Mouse (Mus musculus) kidney, postnatal 14 days (tissue): ENCODE measurements around the gene Dok3.

Experiments used
- DNase-seq: peaks from one replicate; pipeline ENCODE4 v3.0.0; 2022; ENCODE audit warnings: mixed read lengths

The Dok3 gene

GRCm38 (mm10) chr13:55505810-55506209, 23.3 kb downstream of the Dok3 start:
- no peak for DNase-seq

GRCm38 (mm10) chr13:55504390-55504789, 24.7 kb downstream of the Dok3 start:
- DNase-seq = no peak

GRCm38 (mm10) chr13:55502405-55502804, 26.7 kb downstream of the Dok3 start:
- no peak for DNase-seq

- no peak for DNase-seq
Measured at GRCm38 (mm10) chr13:55500575-55500974, 28.5 kb downstream of the Dok3 start.

GRCm38 (mm10) chr13:55498906-55499305, 30.2 kb downstream of the Dok3 start:
- DNase-seq = no peak

- peak; percentile 43 for DNase-seq
Measured at GRCm38 (mm10) chr13:55496661-55497060, 32.4 kb downstream of the Dok3 start.

- no peak for DNase-seq
Measured at GRCm38 (mm10) chr13:55495702-55496101, 33.4 kb downstream of the Dok3 start.

GRCm38 (mm10) chr13:55494883-55495621, 34.0 kb downstream of the Dok3 start:
- no peak for DNase-seq

GRCm38 (mm10) chr13:55494257-55494656, 34.8 kb downstream of the Dok3 start:
- no peak for DNase-seq

GRCm38 (mm10) chr13:55487578-55488498, 41.3 kb downstream of the Dok3 start, which contains the start of gene Dbn1:
Gene Dbn1 (minus strand): TSS chr13:55488111.
- peak; percentile 78 for DNase-seq

- peak; percentile 62 for DNase-seq
Measured at GRCm38 (mm10) chr13:55486916-55487577, 42.0 kb downstream of the Dok3 start.

GRCm38 (mm10) chr13:55486029-55486794, 42.9 kb downstream of the Dok3 start:
- DNase-seq = no peak

- DNase-seq = no peak
Measured at GRCm38 (mm10) chr13:55484520-55485088, 44.5 kb downstream of the Dok3 start.

- no peak for DNase-seq
Measured at GRCm38 (mm10) chr13:55483593-55483992, 45.5 kb downstream of the Dok3 start.

GRCm38 (mm10) chr13:55483071-55483470, 46.0 kb downstream of the Dok3 start:
- no peak for DNase-seq

GRCm38 (mm10) chr13:55482542-55482941, 46.6 kb downstream of the Dok3 start:
- DNase-seq = no peak

- DNase-seq = no peak
Measured at GRCm38 (mm10) chr13:55479929-55480328, 49.2 kb downstream of the Dok3 start.

GRCm38 (mm10) chr13:55479008-55479407, 50.1 kb downstream of the Dok3 start:
- no peak for DNase-seq

- no peak for DNase-seq
Measured at GRCm38 (mm10) chr13:55478036-55478435, 51.1 kb downstream of the Dok3 start.

GRCm38 (mm10) chr13:55477492-55477891, 51.6 kb downstream of the Dok3 start:
- DNase-seq = no peak

- DNase-seq = no peak
Measured at GRCm38 (mm10) chr13:55476256-55476655, 52.8 kb downstream of the Dok3 start.

- DNase-seq = no peak
Measured at GRCm38 (mm10) chr13:55475750-55476149, 53.3 kb downstream of the Dok3 start.
